Mouse (Mus musculus) megakaryocyte, embryonic 14.5 days (primary cell): ENCODE measurements around the gene Snx29.
"Not testable (repeated sequence)": the region's sequence is repeated elsewhere in the genome, so short reads cannot be mapped to it uniquely, and the experiment has no call there.

Experiments
- FLI1 ChIP-seq: IDR thresholded peaks from 2 replicates; pipeline ENCODE4 v1.6.1; 2012; ENCODE audit warnings: low read length, inconsistent platforms, mixed read lengths
- GATA1 ChIP-seq: IDR thresholded peaks from 3 replicates; pipeline ENCODE4 v1.6.1; 2012; ENCODE audit warnings: mixed read lengths, low read length, inconsistent platforms, borderline replicate concordance

GRCm38 (mm10) chr16:11288873-11289272 lies 33.8 kb upstream of the Snx29 start:
- not testable (repeated sequence) for TF ChIP-seq GATA1, FLI1
